Mouse (Mus musculus): Measurements from ENCODE around the gene Slc25a41. TPM values are rescaled to one million over a fixed set of nuclear protein-coding genes. Genes with fewer than 3 reads are reported as not detected.

The Slc25a41 gene
- polyA plus RNA-seq, 1 experiment from 2014 or later = 0.20 TPM

DNA sequence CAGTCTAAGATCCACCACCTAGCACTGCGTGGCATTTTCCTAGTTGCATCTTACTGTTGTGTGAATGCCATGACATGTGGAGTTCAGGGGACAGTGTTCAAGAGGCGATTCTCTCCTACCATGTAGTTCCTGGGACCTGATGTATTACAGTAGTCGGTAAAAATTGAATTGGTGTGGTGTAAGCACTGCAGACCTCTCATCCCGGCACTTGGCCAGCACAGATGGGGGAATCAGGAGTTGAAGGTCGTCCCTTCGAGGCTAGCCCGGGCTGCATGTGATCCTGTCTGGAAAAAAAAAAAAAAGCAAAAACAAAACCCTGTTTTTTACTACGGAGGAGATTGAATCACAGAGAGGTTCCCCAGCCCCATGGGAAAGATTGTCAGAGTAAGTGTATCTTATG, 46.4 kb downstream of the Slc25a41 start:
- Histone ChIP-seq H3K27me3 (ENCODE audit: control insufficient read depth, insufficient read depth, low read length) (no peaks in the 10 kb centered on the region), H3K4me3 (ENCODE audit: low read depth, low read length) (no peak overlapping the region), H3K36me3 (ENCODE audit: control insufficient read depth, insufficient read depth, low read length) (peaks cover 25% of the 10 kb centered on the region), H3K9me3 (ENCODE audit: control insufficient read depth, low read length) (no peaks in the 10 kb centered on the region), H3K4me2 (ENCODE audit: low read depth) (no peak overlapping the region), H3K27ac (ENCODE audit: low read depth, low read length) (no peak overlapping the region), H3K9ac (ENCODE audit: low read length) (no peak overlapping the region), H3K4me1 (ENCODE audit: control insufficient read depth, insufficient read depth, low read length) (peaks cover 4% of the 10 kb centered on the region)
- DNase-seq (ENCODE audit: low spot score) (no peak), ATAC-seq (ENCODE audit: insufficient read depth, low FRiP score, low TSS enrichment) (no peak)
- WGBS = 91% methylated on average over 8 of the region's 8 CpGs

DNA sequence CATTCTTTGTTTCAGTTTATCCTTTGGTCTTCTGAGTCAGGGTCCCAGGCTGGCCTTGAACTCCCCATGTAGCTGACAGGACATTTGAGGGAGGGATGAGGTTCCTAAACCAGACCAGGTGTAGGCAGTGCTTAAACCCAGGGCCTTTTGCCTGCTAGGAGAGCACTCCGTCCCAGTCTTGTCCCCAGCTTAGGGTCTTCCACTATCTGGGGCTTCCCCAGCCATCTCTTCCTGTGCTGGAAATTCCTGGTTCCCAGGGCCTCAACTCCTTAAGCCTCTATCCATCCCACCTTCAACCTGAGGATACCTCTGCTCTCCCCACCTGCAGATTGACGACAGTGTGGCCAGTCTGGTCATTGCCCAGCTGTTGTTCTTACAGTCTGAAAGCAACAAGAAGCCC, 50.5 kb downstream of the Slc25a41 start:
- H3K4me1 ChIP-seq (ENCODE audit: control insufficient read depth, insufficient read depth, low read length) = no peaks in the 10 kb centered on the region
- no peak overlapping the region; the same call in 1 of the 2 replicates for H3K9ac ChIP-seq (ENCODE audit: low read length)
- no peaks in the 10 kb centered on the region for H3K9me3 ChIP-seq (ENCODE audit: control insufficient read depth, low read length)
- no peak for DNase-seq (ENCODE audit: low spot score)
- no peak overlapping the region for H3K27ac ChIP-seq (ENCODE audit: low read depth, low read length)
- peaks cover 21% of the 10 kb centered on the region for H3K36me3 ChIP-seq (ENCODE audit: control insufficient read depth, insufficient read depth, low read length)
- ATAC-seq (ENCODE audit: insufficient read depth, low FRiP score, low TSS enrichment) = no peak
- peak overlapping the region; percentile 66 for H3K4me2 ChIP-seq (ENCODE audit: low read depth)
- WGBS = 63% methylated on average over 2 of the region's 2 CpGs
- H3K4me3 ChIP-seq (ENCODE audit: low read depth, low read length) = peak overlapping the region; percentile 75
- H3K27me3 ChIP-seq (ENCODE audit: control insufficient read depth, insufficient read depth, low read length) = no peaks in the 10 kb centered on the region

DNA sequence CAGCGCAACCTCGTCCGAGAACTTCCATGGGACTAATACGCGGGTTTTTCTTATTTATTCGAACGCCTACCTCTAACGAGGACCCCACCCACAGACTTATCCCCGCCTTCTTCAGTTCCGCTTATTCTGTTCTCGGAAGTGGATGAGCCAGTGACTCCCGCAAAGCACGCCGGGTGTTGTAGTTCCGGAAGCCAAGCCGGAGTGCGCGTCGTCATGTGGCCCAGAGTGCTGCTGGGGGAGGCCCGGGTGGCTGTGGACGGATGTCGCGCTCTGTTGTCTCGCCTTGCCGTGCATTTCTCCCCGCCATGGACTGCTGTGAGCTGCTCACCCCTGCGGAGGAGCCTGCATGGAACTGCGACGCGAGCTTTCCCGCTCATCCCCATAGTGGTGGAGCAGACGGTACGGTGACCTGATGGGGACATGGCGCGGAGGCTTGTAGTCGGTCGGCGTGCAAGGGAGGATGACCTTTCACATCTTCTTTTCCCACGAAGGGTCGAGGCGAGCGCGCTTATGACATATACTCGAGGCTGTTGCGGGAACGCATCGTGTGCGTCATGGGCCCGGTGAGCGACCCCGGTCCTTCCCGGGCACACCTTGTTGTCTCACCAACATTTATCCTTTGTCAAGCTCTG, 51.2 kb downstream of the Slc25a41 start, which contains the start of gene Clpp:
TSS of gene Clpp (plus strand) at position 191 of the 632 bp plus-strand sequence.
- no peaks in the 10 kb centered on the region for H3K27me3 ChIP-seq (ENCODE audit: control insufficient read depth, insufficient read depth, low read length)
- DNase-seq (ENCODE audit: low spot score) (peak; percentile 94), ATAC-seq (ENCODE audit: insufficient read depth, low FRiP score, low TSS enrichment) (peak; percentile 95)
- peak within 1 kb of the TSS; percentile 75 for H3K4me3 ChIP-seq (ENCODE audit: low read depth, low read length)
- H3K4me2 ChIP-seq (ENCODE audit: low read depth) = peak within 1 kb of the TSS; percentile 66
- peaks cover 16% of the 10 kb centered on the region for H3K36me3 ChIP-seq (ENCODE audit: control insufficient read depth, insufficient read depth, low read length)
- peak within 1 kb of the TSS; percentile 61; the same call in 1 of the 2 replicates for H3K27ac ChIP-seq (ENCODE audit: low read depth, low read length)
- no peaks in the 10 kb centered on the region for H3K9me3 ChIP-seq (ENCODE audit: control insufficient read depth, low read length)
- WGBS = under 1% methylated on average over 52 of the region's 52 CpGs
- H3K9ac ChIP-seq (ENCODE audit: low read length) = peak within 1 kb of the TSS; percentile 76
- no peaks in the 10 kb centered on the region for H3K4me1 ChIP-seq (ENCODE audit: control insufficient read depth, insufficient read depth, low read length)

DNA sequence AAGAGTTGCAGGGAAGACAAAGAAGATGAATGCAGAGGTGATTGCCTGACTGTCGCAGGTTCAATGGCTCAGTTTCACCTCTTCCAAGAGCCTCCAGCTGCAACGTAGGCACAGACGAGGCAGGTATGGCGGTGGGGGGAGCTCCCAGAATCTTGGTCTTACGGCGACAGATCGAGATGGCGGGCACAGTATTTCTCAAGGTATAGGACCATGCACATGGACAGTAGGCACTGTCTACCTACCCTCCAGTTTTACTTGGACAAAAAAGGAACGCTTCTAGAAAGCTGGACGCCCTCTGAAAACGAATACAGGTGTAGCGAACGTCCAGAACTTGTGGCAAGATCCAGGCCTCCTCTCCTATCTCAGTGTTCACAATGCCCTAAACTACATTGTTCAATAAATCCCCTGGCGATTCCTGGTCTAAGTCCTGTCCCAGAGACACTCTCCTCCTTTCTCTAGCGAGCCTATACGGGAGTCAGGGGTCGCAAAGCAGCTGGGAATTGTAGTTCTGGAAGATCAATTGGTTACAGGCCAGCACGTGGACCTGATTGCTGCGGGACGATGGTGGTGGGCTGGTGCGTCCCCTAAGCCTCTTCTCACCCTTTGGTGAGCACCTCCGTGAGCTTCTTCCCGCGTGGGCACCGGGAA, 51.9 kb downstream of the Slc25a41 start:
- no peaks in the 10 kb centered on the region for H3K27me3 ChIP-seq (ENCODE audit: control insufficient read depth, insufficient read depth, low read length)
- ATAC-seq (ENCODE audit: insufficient read depth, low FRiP score, low TSS enrichment) = peak; percentile 90
- peaks cover 13% of the 10 kb centered on the region for H3K36me3 ChIP-seq (ENCODE audit: control insufficient read depth, insufficient read depth, low read length)
- peak overlapping the region; percentile 61; the same call in 1 of the 2 replicates for H3K27ac ChIP-seq (ENCODE audit: low read depth, low read length)
- H3K9ac ChIP-seq (ENCODE audit: low read length) = peak overlapping the region; percentile 76
- H3K9me3 ChIP-seq (ENCODE audit: control insufficient read depth, low read length) = no peaks in the 10 kb centered on the region
- WGBS = 3% methylated on average over 25 of the region's 25 CpGs
- no peaks in the 10 kb centered on the region for H3K4me1 ChIP-seq (ENCODE audit: control insufficient read depth, insufficient read depth, low read length)
- H3K4me3 ChIP-seq (ENCODE audit: low read depth, low read length) = peak overlapping the region; percentile 75
- no peak for DNase-seq (ENCODE audit: low spot score)
- peak overlapping the region; percentile 66 for H3K4me2 ChIP-seq (ENCODE audit: low read depth)

DNA sequence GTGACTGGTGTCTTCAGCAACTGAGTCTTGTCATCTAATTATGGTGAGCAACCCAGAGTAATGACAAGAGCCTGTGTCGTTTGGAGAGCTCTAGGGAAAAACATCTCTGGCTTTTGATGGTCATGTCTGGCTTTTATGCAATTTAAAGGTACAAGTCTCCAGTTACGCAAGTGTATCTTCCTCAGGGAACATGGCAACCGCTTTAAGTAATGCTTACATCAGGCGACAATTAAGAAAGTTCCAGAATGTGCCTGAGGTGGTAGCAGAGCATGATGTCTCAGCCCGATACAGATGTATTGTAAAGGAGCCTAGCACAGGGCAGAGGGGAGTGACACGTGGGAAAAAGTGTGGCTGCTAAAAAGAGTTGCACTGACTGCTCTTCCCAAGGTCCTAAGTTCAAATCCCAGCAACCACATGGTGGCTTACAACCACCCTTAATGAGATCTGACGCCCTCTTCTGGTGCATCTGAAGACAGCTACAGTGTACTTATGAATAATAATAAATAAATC, 52.5 kb downstream of the Slc25a41 start:
- 75% methylated on average over 7 of the region's 7 CpGs for WGBS
- ATAC-seq (ENCODE audit: insufficient read depth, low FRiP score, low TSS enrichment) (no peak), DNase-seq (ENCODE audit: low spot score) (no peak)
- no peak overlapping the region for H3K4me3 ChIP-seq (ENCODE audit: low read depth, low read length)
- H3K27me3 ChIP-seq (ENCODE audit: control insufficient read depth, insufficient read depth, low read length) = no peaks in the 10 kb centered on the region
- no peak overlapping the region for H3K27ac ChIP-seq (ENCODE audit: low read depth, low read length)
- H3K4me1 ChIP-seq (ENCODE audit: control insufficient read depth, insufficient read depth, low read length) = no peaks in the 10 kb centered on the region
- no peaks in the 10 kb centered on the region for H3K9me3 ChIP-seq (ENCODE audit: control insufficient read depth, low read length)
- H3K9ac ChIP-seq (ENCODE audit: low read length) = no peak overlapping the region; the same call in 1 of the 2 replicates
- peaks cover 11% of the 10 kb centered on the region for H3K36me3 ChIP-seq (ENCODE audit: control insufficient read depth, insufficient read depth, low read length)
- peak overlapping the region; percentile 66; the same call in 1 of the 2 replicates for H3K4me2 ChIP-seq (ENCODE audit: low read depth)

DNA sequence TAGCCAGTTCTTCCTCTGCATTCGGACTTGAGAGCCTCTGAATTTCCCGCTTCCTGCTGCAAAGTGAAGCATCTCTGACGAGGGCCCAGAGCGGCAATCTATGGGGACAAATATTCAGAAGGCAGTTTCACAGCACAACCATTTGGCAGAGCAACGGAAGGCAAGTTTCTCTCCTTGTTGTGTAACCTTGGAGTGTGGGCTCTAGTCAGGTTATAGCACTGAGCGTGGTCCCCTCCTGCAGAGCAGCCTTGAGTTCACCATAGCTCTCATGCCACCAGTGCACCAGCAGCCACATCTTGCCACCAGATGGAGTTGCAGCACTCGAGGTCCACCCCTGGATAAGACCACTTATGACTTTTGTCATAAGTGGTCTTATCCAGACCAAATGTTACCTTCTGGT, 53.0 kb downstream of the Slc25a41 start:
- WGBS = 88% methylated on average over 7 of the region's 7 CpGs
- no peak for DNase-seq (ENCODE audit: low spot score)

DNA sequence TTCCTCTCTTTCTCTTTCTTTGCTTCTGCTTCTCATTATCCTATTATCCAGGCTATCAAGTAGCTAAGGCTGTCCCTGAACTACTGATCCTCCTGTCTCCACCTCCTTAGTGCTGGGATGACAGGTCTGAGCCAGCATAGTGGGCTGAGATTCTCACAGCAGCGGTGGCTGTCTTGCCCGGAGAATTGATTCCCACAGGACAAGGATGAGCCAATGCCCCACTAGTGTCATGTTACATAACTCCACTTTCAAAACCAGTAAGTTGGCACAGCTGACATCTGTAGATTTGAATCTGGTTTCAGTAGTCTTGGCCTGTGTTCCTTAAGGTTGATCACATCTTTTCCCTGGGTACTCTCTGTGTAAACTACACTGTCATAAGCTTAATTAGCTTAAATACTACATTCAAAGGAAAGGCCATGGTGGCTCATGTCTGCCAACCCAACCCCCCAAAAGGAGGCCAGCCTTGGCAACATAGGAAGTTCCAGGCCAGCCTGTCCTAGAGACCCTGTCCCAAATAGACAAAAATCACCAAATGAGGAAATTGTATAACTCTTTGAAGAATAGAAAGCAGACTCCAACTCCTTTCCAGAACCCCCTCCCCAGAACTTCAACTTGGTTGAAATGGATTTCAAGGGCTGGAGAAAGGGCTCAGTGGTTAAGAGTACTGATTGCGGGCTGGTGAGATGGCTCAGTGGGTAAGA, 55.2 kb downstream of the Slc25a41 start:
- H3K4me3 ChIP-seq (ENCODE audit: low read depth, low read length) = no peak overlapping the region
- no peaks in the 10 kb centered on the region for H3K9me3 ChIP-seq (ENCODE audit: control insufficient read depth, low read length)
- H3K4me1 ChIP-seq (ENCODE audit: control insufficient read depth, insufficient read depth, low read length) = no peaks in the 10 kb centered on the region
- no peaks in the 10 kb centered on the region for H3K27me3 ChIP-seq (ENCODE audit: control insufficient read depth, insufficient read depth, low read length)
- ATAC-seq (ENCODE audit: insufficient read depth, low FRiP score, low TSS enrichment) (no peak), DNase-seq (ENCODE audit: low spot score) (no peak)
- no peak overlapping the region for H3K9ac ChIP-seq (ENCODE audit: low read length)
- no peak overlapping the region for H3K4me2 ChIP-seq (ENCODE audit: low read depth)
- H3K27ac ChIP-seq (ENCODE audit: low read depth, low read length) = no peak overlapping the region
- no peaks in the 10 kb centered on the region for H3K36me3 ChIP-seq (ENCODE audit: control insufficient read depth, insufficient read depth, low read length)
- 90% methylated on average over 3 of the region's 3 CpGs for WGBS

More for the DNA sequence above, 53.0 kb downstream of the Slc25a41 start:
- H3K36me3 ChIP-seq (ENCODE audit: control insufficient read depth, insufficient read depth, low read length) = peaks cover 6% of the 10 kb centered on the region
- no peaks in the 10 kb centered on the region for H3K27me3 ChIP-seq (ENCODE audit: control insufficient read depth, insufficient read depth, low read length)
- H3K9me3 ChIP-seq (ENCODE audit: control insufficient read depth, low read length) = no peaks in the 10 kb centered on the region
- H3K4me3 ChIP-seq (ENCODE audit: low read depth, low read length) = no peak overlapping the region
- no peak for ATAC-seq (ENCODE audit: insufficient read depth, low FRiP score, low TSS enrichment)
- no peak overlapping the region for H3K9ac ChIP-seq (ENCODE audit: low read length)
- H3K27ac ChIP-seq (ENCODE audit: low read depth, low read length) = no peak overlapping the region
- H3K4me2 ChIP-seq (ENCODE audit: low read depth) = no peak overlapping the region
- H3K4me1 ChIP-seq (ENCODE audit: control insufficient read depth, insufficient read depth, low read length) = no peaks in the 10 kb centered on the region

DNA sequence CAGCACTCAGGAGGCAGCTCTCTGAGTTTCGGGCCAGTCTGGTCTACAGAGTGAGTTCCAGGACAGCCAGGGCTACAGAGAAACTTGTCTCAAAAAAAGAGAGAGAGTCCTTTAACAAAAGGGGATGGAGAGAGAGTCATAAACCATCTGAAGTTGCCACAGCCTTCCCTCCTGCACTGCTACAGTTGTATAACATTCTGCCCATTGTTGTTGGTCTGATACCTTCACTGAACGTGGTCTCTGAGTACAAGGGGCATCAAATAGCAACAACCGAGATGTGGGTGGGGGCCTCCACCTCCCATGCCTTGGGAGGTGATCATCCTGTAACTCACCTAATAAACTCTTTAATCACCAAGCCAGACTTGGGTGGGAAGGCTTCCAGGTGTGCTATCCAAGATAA, 55.8 kb downstream of the Slc25a41 start:
- no peak overlapping the region for H3K9ac ChIP-seq (ENCODE audit: low read length)
- ATAC-seq (ENCODE audit: insufficient read depth, low FRiP score, low TSS enrichment) = no peak
- no peak overlapping the region for H3K4me3 ChIP-seq (ENCODE audit: low read depth, low read length)
- no peak overlapping the region for H3K27ac ChIP-seq (ENCODE audit: low read depth, low read length)
- H3K36me3 ChIP-seq (ENCODE audit: control insufficient read depth, insufficient read depth, low read length) = no peaks in the 10 kb centered on the region
- DNase-seq (ENCODE audit: low spot score) = no peak
- no peak overlapping the region for H3K4me2 ChIP-seq (ENCODE audit: low read depth)
- WGBS = 57% methylated on average over 3 of the region's 3 CpGs
- H3K27me3 ChIP-seq (ENCODE audit: control insufficient read depth, insufficient read depth, low read length) = no peaks in the 10 kb centered on the region
- no peaks in the 10 kb centered on the region for H3K9me3 ChIP-seq (ENCODE audit: control insufficient read depth, low read length)
- H3K4me1 ChIP-seq (ENCODE audit: control insufficient read depth, insufficient read depth, low read length) = no peaks in the 10 kb centered on the region

Measured in neural tube, embryonic 11.5 days (tissue).